Mouse (Mus musculus): ENCODE data around the gene Celsr1. TPM values are rescaled to one million over a fixed set of nuclear protein-coding genes. Genes with fewer than 3 reads are reported as not detected.

Celsr1 gene
- polyA plus RNA-seq, 1 experiment: 0.49 TPM

- no peaks in the 10 kb centered on the region for H3K4me1 ChIP-seq (ENCODE audit: control insufficient read depth, insufficient read depth, low read length)
- DNase-seq: no peak
- TF ChIP-seq CTCF (IDR thresholded peaks at IDR 0.05; ENCODE audit: borderline replicate concordance, insufficient read depth, low read depth, low read length) (peak; percentile 39; the same call in 1 of the 2 replicates), POLR2A (IDR thresholded peaks at IDR 0.05; ENCODE audit: borderline replicate concordance, insufficient read depth, low read length) (no peak)
- H3K27ac ChIP-seq (ENCODE audit: insufficient read depth, low read length): no peak overlapping the region
- WGBS: 1% methylated on average over 38 of the region's 38 CpGs
- no peak overlapping the region for H3K4me3 ChIP-seq (replicated peaks; ENCODE audit: insufficient read depth, low read depth, low read length)
- no peaks in the 10 kb centered on the region; the same call in 1 of the 2 replicates for H3K27me3 ChIP-seq (ENCODE audit: control insufficient read depth, insufficient read depth, low read length)
Measured at GRCm38 (mm10) chr15:86032811-86033190, 776 bp downstream of the Celsr1 start.

GRCm38 (mm10) chr15:86029981-86030380, 3.6 kb downstream of the Celsr1 start:
- Histone ChIP-seq H3K4me3 (replicated peaks; ENCODE audit: insufficient read depth, low read depth, low read length) (no peak overlapping the region), H3K4me1 (ENCODE audit: control insufficient read depth, insufficient read depth, low read length) (no peaks in the 10 kb centered on the region), H3K27me3 (ENCODE audit: control insufficient read depth, insufficient read depth, low read length) (no peaks in the 10 kb centered on the region; the same call in 1 of the 2 replicates), H3K27ac (ENCODE audit: insufficient read depth, low read length) (no peak overlapping the region)
- TF ChIP-seq CTCF (IDR thresholded peaks at IDR 0.05; ENCODE audit: borderline replicate concordance, insufficient read depth, low read depth, low read length) (no peak), POLR2A (IDR thresholded peaks at IDR 0.05; ENCODE audit: borderline replicate concordance, insufficient read depth, low read length) (no peak)
- no peak for DNase-seq
- WGBS: 72% methylated on average over 14 of the region's 14 CpGs

GRCm38 (mm10) chr15:86027871-86028270, 5.7 kb downstream of the Celsr1 start:
- Histone ChIP-seq H3K4me1 (ENCODE audit: control insufficient read depth, insufficient read depth, low read length) (no peaks in the 10 kb centered on the region), H3K4me3 (replicated peaks; ENCODE audit: insufficient read depth, low read depth, low read length) (no peak overlapping the region), H3K27ac (ENCODE audit: insufficient read depth, low read length) (no peak overlapping the region), H3K27me3 (ENCODE audit: control insufficient read depth, insufficient read depth, low read length) (no peaks in the 10 kb centered on the region)
- no peak for DNase-seq
- 76% methylated on average over 8 of the region's 8 CpGs for WGBS
- TF ChIP-seq POLR2A (IDR thresholded peaks at IDR 0.05; ENCODE audit: borderline replicate concordance, insufficient read depth, low read length) (no peak), CTCF (IDR thresholded peaks at IDR 0.05; ENCODE audit: borderline replicate concordance, insufficient read depth, low read depth, low read length) (no peak)

- TF ChIP-seq POLR2A (IDR thresholded peaks at IDR 0.05; ENCODE audit: borderline replicate concordance, insufficient read depth, low read length): no peak
- no peak for TF ChIP-seq CTCF (IDR thresholded peaks at IDR 0.05; ENCODE audit: borderline replicate concordance, insufficient read depth, low read depth, low read length)
- WGBS: 55% methylated on average over 9 of the region's 9 CpGs
- DNase-seq: no peak
- no peaks in the 10 kb centered on the region for H3K4me1 ChIP-seq (ENCODE audit: control insufficient read depth, insufficient read depth, low read length)
- H3K27me3 ChIP-seq (ENCODE audit: control insufficient read depth, insufficient read depth, low read length): no peaks in the 10 kb centered on the region
- H3K4me3 ChIP-seq (replicated peaks; ENCODE audit: insufficient read depth, low read depth, low read length): no peak overlapping the region
- H3K27ac ChIP-seq (ENCODE audit: insufficient read depth, low read length): no peak overlapping the region
Measured at GRCm38 (mm10) chr15:86021971-86022370, 11.6 kb downstream of the Celsr1 start.

GRCm38 (mm10) chr15:86021301-86021700, 12.3 kb downstream of the Celsr1 start:
- no peak for DNase-seq
- Histone ChIP-seq H3K4me1 (ENCODE audit: control insufficient read depth, insufficient read depth, low read length) (no peaks in the 10 kb centered on the region), H3K27ac (ENCODE audit: insufficient read depth, low read length) (no peak overlapping the region), H3K4me3 (replicated peaks; ENCODE audit: insufficient read depth, low read depth, low read length) (no peak overlapping the region), H3K27me3 (ENCODE audit: control insufficient read depth, insufficient read depth, low read length) (no peaks in the 10 kb centered on the region)
- 87% methylated on average over 9 of the region's 9 CpGs for WGBS
- TF ChIP-seq POLR2A (IDR thresholded peaks at IDR 0.05; ENCODE audit: borderline replicate concordance, insufficient read depth, low read length): no peak
- TF ChIP-seq CTCF (IDR thresholded peaks at IDR 0.05; ENCODE audit: borderline replicate concordance, insufficient read depth, low read depth, low read length): no peak

- Histone ChIP-seq H3K27me3 (ENCODE audit: control insufficient read depth, insufficient read depth, low read length) (no peaks in the 10 kb centered on the region), H3K4me3 (replicated peaks; ENCODE audit: insufficient read depth, low read depth, low read length) (no peak overlapping the region), H3K4me1 (ENCODE audit: control insufficient read depth, insufficient read depth, low read length) (no peaks in the 10 kb centered on the region), H3K27ac (ENCODE audit: insufficient read depth, low read length) (no peak overlapping the region)
- TF ChIP-seq POLR2A (IDR thresholded peaks at IDR 0.05; ENCODE audit: borderline replicate concordance, insufficient read depth, low read length): no peak
- TF ChIP-seq CTCF (IDR thresholded peaks at IDR 0.05; ENCODE audit: borderline replicate concordance, insufficient read depth, low read depth, low read length): no peak
- 63% methylated on average over 8 of the region's 8 CpGs for WGBS
- no peak for DNase-seq
Measured at GRCm38 (mm10) chr15:86020008-86020407, 13.6 kb downstream of the Celsr1 start.

- 96% methylated on average over 5 of the region's 5 CpGs for WGBS
- no peak for DNase-seq
- Histone ChIP-seq H3K27ac (ENCODE audit: insufficient read depth, low read length) (no peak overlapping the region), H3K4me1 (ENCODE audit: control insufficient read depth, insufficient read depth, low read length) (no peaks in the 10 kb centered on the region), H3K4me3 (replicated peaks; ENCODE audit: insufficient read depth, low read depth, low read length) (no peak overlapping the region), H3K27me3 (ENCODE audit: control insufficient read depth, insufficient read depth, low read length) (no peaks in the 10 kb centered on the region)
- TF ChIP-seq POLR2A (IDR thresholded peaks at IDR 0.05; ENCODE audit: borderline replicate concordance, insufficient read depth, low read length) (no peak), CTCF (IDR thresholded peaks at IDR 0.05; ENCODE audit: borderline replicate concordance, insufficient read depth, low read depth, low read length) (no peak)
Measured at GRCm38 (mm10) chr15:86018753-86019512, 14.6 kb downstream of the Celsr1 start.

- TF ChIP-seq POLR2A (IDR thresholded peaks at IDR 0.05; ENCODE audit: borderline replicate concordance, insufficient read depth, low read length) (no peak), CTCF (IDR thresholded peaks at IDR 0.05; ENCODE audit: borderline replicate concordance, insufficient read depth, low read depth, low read length) (no peak)
- no peak overlapping the region for H3K4me3 ChIP-seq (replicated peaks; ENCODE audit: insufficient read depth, low read depth, low read length)
- WGBS: 96% methylated on average over 6 of the region's 6 CpGs
- no peak for DNase-seq
- no peaks in the 10 kb centered on the region for H3K27me3 ChIP-seq (ENCODE audit: control insufficient read depth, insufficient read depth, low read length)
- H3K27ac ChIP-seq (ENCODE audit: insufficient read depth, low read length): no peak overlapping the region
- H3K4me1 ChIP-seq (ENCODE audit: control insufficient read depth, insufficient read depth, low read length): no peaks in the 10 kb centered on the region
Measured at GRCm38 (mm10) chr15:86017336-86017735, 16.2 kb downstream of the Celsr1 start.
